8 mouse cellular contexts compared by ENCODE assay signal in the genomic region with DNA sequence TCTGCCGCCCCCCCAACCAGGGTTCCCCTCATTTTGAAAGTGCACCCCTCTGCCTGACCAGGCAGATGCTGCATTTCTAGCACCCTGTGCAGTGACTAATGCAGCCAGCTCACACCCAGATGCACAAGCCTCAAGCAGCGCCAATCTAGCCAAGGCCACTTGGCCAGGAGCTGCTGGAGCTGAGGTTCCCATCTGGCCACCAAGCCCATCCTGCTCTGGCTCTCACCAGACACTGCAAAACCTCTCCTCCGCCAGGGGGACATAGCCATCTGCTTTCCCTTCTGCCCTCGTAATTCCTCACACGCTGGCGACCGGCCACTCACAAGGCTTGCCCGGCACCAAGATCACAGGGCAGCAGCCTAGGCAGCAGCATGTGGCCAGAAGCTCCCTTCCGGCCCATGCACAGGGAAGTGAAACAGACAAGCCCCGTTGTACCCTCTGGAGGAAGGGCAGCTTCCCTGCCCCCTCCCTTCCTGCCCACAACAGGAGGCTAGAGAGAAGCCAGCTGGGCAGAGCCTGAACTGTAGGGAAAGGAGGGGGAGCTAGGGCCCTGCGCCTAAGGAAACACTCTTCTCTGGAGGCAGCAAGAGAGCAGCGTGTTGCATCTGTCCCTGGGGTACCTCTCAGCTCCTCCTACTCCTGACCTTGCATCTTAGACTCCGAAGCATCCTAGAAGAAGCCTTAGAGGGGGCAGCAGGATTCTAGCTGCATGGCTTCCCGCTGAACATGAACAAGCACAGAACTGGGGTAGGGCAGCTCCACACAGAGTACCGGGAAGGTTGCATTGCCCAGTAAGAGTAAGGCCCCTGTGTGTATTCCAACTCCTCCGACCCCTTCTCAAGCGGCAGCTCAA.
DNase-seq lines count a peak whose midpoint lies in the region; ATAC-seq lines count a peak whose summit lies in the region.

No protein-coding gene starts in this region.

- peak overlapping the region; percentile 44 for H3K4me2 ChIP-seq in embryonic facial prominence, embryonic 12.5 days (replicated peaks)

- WGBS in embryonic facial prominence, embryonic 12.5 days, result 11% methylated on average over 17 of the region's 17 CpGs

- no peaks in the 10 kb centered on the region for H3K36me3 ChIP-seq in embryonic facial prominence, embryonic 12.5 days

- peak; percentile 77 for DNase-seq in adrenal gland, postnatal 10 days
- peak; percentile 88 to 92 for DNase-seq in heart, adult 18-20 months
- peak; percentile 67 for DNase-seq in kidney, adult 18-20 months
- peak; percentile 99 for DNase-seq in left cerebral cortex, postnatal 4 days
- peak; percentile 86 for DNase-seq in mesoderm, embryonic 11.5 days (ENCODE audit: low read depth, low spot score)
- DNase-seq in right cerebral cortex, postnatal 25 days, result peak; percentile 68
- DNase-seq in urinary bladder, postnatal 4 days (ENCODE audit: low spot score in 2 of 2), result peak; percentile 73 to 78

- H3K9ac ChIP-seq in embryonic facial prominence, embryonic 12.5 days, result peak overlapping the region; percentile 2; the same call in 1 of the 2 replicates

- H3K9me3 ChIP-seq in embryonic facial prominence, embryonic 12.5 days, result no peaks in the 10 kb centered on the region

- H3K4me3 ChIP-seq in embryonic facial prominence, embryonic 12.5 days, result peak overlapping the region; percentile 2; the same call in 1 of the 2 replicates

- intact Hi-C loops in left cerebral cortex, postnatal 4 days (cut with DNase I), result no loop called here

- 0 out of 2 replicates have a peak, but pooled peaks cover 5% of the 10 kb centered on the region for H3K27me3 ChIP-seq in embryonic facial prominence, embryonic 12.5 days

- H3K4me1 ChIP-seq in embryonic facial prominence, embryonic 12.5 days, result peaks cover 34% of the 10 kb centered on the region

- peak; percentile 66 for ATAC-seq in embryonic facial prominence, embryonic 12.5 days (ENCODE audit: insufficient number of reproducible peaks, insufficient read depth, low FRiP score, low TSS enrichment)

- 0 out of 2 replicates have a peak overlapping the region, but pooled peaks have one; percentile 26 for H3K27ac ChIP-seq in embryonic facial prominence, embryonic 12.5 days

Comparison
In these comparisons a context has a peak if more than half of its experiments do, and no peak if none do; other contexts are left out.
1. Peak in every context shown above with its lines: DNase-seq, ATAC-seq, H3K4me3 ChIP-seq and H3K27ac ChIP-seq.